Mouse (Mus musculus): Measurements from ENCODE around the gene Spata31d1d. TPM values are rescaled to one million over a fixed set of nuclear protein-coding genes. Genes with fewer than 3 reads are reported as not detected.
A peak's percentile ranks its signal among the peaks of the same experiment; 100 is the strongest.

Spata31d1d gene
- polyA plus RNA-seq, 1 experiment from 2014 or later: not detected

- no peaks in the 10 kb centered on the region for H3K4me1 ChIP-seq (replicated peaks)
- no peak within 1 kb of the TSS for H3K4me3 ChIP-seq
- H3K9me3 ChIP-seq: peaks cover 3% of the 10 kb centered on the region; the same call in 1 of the 2 replicates
- no peak within 1 kb of the TSS for H3K27ac ChIP-seq (replicated peaks)
- no peaks in the 10 kb centered on the region for H3K27me3 ChIP-seq
- no peak within 1 kb of the TSS for H3K4me2 ChIP-seq
- WGBS: 92% methylated on average over 3 of the region's 3 CpGs
- no peak for ATAC-seq (ENCODE audit: low read depth)
- H3K9ac ChIP-seq: no peak within 1 kb of the TSS
- no peaks in the 10 kb centered on the region for H3K36me3 ChIP-seq
Observed at GRCm38 (mm10) chr13:59694008-59694407, 37.5 kb downstream of the Spata31d1d start, which contains the start of gene 4921517D22Rik. TSS of gene 4921517D22Rik (minus strand) at chr13:59694108.

GRCm38 (mm10) chr13:59691478-59691877 is 40.1 kb downstream of the Spata31d1d start:
- H3K36me3 ChIP-seq: no peaks in the 10 kb centered on the region
- WGBS: 29% methylated on average over 10 of the region's 10 CpGs
- no peak for ATAC-seq (ENCODE audit: low read depth)
- H3K9ac ChIP-seq: no peak overlapping the region
- H3K27me3 ChIP-seq: no peaks in the 10 kb centered on the region
- H3K27ac ChIP-seq (replicated peaks): no peak overlapping the region
- no peak overlapping the region for H3K4me3 ChIP-seq
- H3K4me2 ChIP-seq: no peak overlapping the region
- no peaks in the 10 kb centered on the region for H3K4me1 ChIP-seq (replicated peaks)
- H3K9me3 ChIP-seq: peaks cover 3% of the 10 kb centered on the region; the same call in 1 of the 2 replicates

- WGBS: 76% methylated on average over 7 of the region's 7 CpGs
- H3K27ac ChIP-seq (replicated peaks): no peak overlapping the region
Observed at GRCm38 (mm10) chr13:59690576-59690975, 41.0 kb downstream of the Spata31d1d start.

GRCm38 (mm10) chr13:59689843-59690242 is 41.7 kb downstream of the Spata31d1d start:
- Histone ChIP-seq H3K27me3 (no peaks in the 10 kb centered on the region), H3K27ac (replicated peaks) (no peak overlapping the region), H3K4me2 (no peak overlapping the region), H3K36me3 (no peaks in the 10 kb centered on the region), H3K4me1 (replicated peaks) (no peaks in the 10 kb centered on the region), H3K4me3 (no peak overlapping the region), H3K9ac (no peak overlapping the region), H3K9me3 (peaks cover 3% of the 10 kb centered on the region; the same call in 1 of the 2 replicates)
- WGBS: 92% methylated on average over 3 of the region's 3 CpGs
- no peak for ATAC-seq (ENCODE audit: low read depth)

More at GRCm38 (mm10) chr13:59690576-59690975, 41.0 kb downstream of the Spata31d1d start:
- Histone ChIP-seq H3K4me1 (replicated peaks) (no peaks in the 10 kb centered on the region), H3K4me3 (no peak overlapping the region), H3K4me2 (no peak overlapping the region), H3K9ac (no peak overlapping the region), H3K9me3 (peaks cover 3% of the 10 kb centered on the region; the same call in 1 of the 2 replicates), H3K27me3 (no peaks in the 10 kb centered on the region), H3K36me3 (no peaks in the 10 kb centered on the region)
- no peak for ATAC-seq (ENCODE audit: low read depth)

- ATAC-seq (ENCODE audit: low read depth): no peak
- Histone ChIP-seq H3K4me2 (no peak overlapping the region), H3K9me3 (no peaks in the 10 kb centered on the region), H3K27me3 (no peaks in the 10 kb centered on the region), H3K9ac (no peak overlapping the region), H3K4me1 (replicated peaks) (no peaks in the 10 kb centered on the region), H3K36me3 (no peaks in the 10 kb centered on the region), H3K4me3 (no peak overlapping the region), H3K27ac (replicated peaks) (no peak overlapping the region)
- 88% methylated on average over 9 of the region's 9 CpGs for WGBS
Observed at GRCm38 (mm10) chr13:59689313-59689712, 42.2 kb downstream of the Spata31d1d start.

GRCm38 (mm10) chr13:59688338-59688770 is 43.2 kb downstream of the Spata31d1d start:
- Histone ChIP-seq H3K4me1 (replicated peaks) (no peaks in the 10 kb centered on the region), H3K4me3 (no peak overlapping the region), H3K27ac (replicated peaks) (no peak overlapping the region), H3K36me3 (no peaks in the 10 kb centered on the region), H3K4me2 (no peak overlapping the region), H3K9me3 (no peaks in the 10 kb centered on the region), H3K9ac (no peak overlapping the region), H3K27me3 (no peaks in the 10 kb centered on the region)
- 72% methylated on average over 13 of the region's 13 CpGs for WGBS
- ATAC-seq (ENCODE audit: low read depth): no peak

GRCm38 (mm10) chr13:59685236-59685635 is 46.3 kb downstream of the Spata31d1d start:
- Histone ChIP-seq H3K27me3 (no peaks in the 10 kb centered on the region), H3K9me3 (no peaks in the 10 kb centered on the region), H3K27ac (replicated peaks) (no peak overlapping the region), H3K9ac (no peak overlapping the region), H3K36me3 (no peaks in the 10 kb centered on the region), H3K4me2 (no peak overlapping the region), H3K4me3 (no peak overlapping the region), H3K4me1 (replicated peaks) (no peaks in the 10 kb centered on the region)
- WGBS: 93% methylated on average over 3 of the region's 3 CpGs
- ATAC-seq (ENCODE audit: low read depth): no peak

- WGBS: 38% methylated on average over 7 of the region's 7 CpGs
- Histone ChIP-seq H3K4me1 (replicated peaks) (no peaks in the 10 kb centered on the region), H3K9me3 (no peaks in the 10 kb centered on the region), H3K27me3 (no peaks in the 10 kb centered on the region), H3K27ac (replicated peaks) (no peak overlapping the region), H3K36me3 (no peaks in the 10 kb centered on the region), H3K4me2 (no peak overlapping the region), H3K9ac (no peak overlapping the region), H3K4me3 (no peak overlapping the region)
- ATAC-seq (ENCODE audit: low read depth): no peak
Observed at GRCm38 (mm10) chr13:59682629-59683028, 48.9 kb downstream of the Spata31d1d start.

GRCm38 (mm10) chr13:59679908-59680307 is 51.6 kb downstream of the Spata31d1d start:
- Histone ChIP-seq H3K9me3 (no peaks in the 10 kb centered on the region), H3K27ac (replicated peaks) (no peak overlapping the region), H3K4me2 (no peak overlapping the region), H3K27me3 (no peaks in the 10 kb centered on the region), H3K4me3 (no peak overlapping the region), H3K4me1 (replicated peaks) (0 out of 2 replicates have a peak, but pooled peaks cover under 1% of the 10 kb centered on the region), H3K36me3 (no peaks in the 10 kb centered on the region), H3K9ac (no peak overlapping the region)
- ATAC-seq (ENCODE audit: low read depth): no peak
- 76% methylated on average over 4 of the region's 4 CpGs for WGBS

GRCm38 (mm10) chr13:59679306-59679705 is 52.2 kb downstream of the Spata31d1d start:
- H3K27me3 ChIP-seq: no peaks in the 10 kb centered on the region
- 52% methylated on average over 4 of the region's 4 CpGs for WGBS
- ATAC-seq (ENCODE audit: low read depth): no peak
- no peaks in the 10 kb centered on the region for H3K9me3 ChIP-seq
- H3K4me1 ChIP-seq (replicated peaks): peaks cover 6% of the 10 kb centered on the region
- no peaks in the 10 kb centered on the region for H3K36me3 ChIP-seq
- no peak overlapping the region for H3K27ac ChIP-seq (replicated peaks)
- H3K4me2 ChIP-seq: no peak overlapping the region
- H3K9ac ChIP-seq: no peak overlapping the region
- no peak overlapping the region for H3K4me3 ChIP-seq

- no peaks in the 10 kb centered on the region for H3K36me3 ChIP-seq
- H3K4me3 ChIP-seq: peak overlapping the region; percentile 80; the same call in 1 of the 2 replicates
- no peak overlapping the region for H3K27ac ChIP-seq (replicated peaks)
- H3K27me3 ChIP-seq: no peaks in the 10 kb centered on the region
- ATAC-seq (ENCODE audit: low read depth): no peak
- WGBS: 73% methylated on average over 12 of the region's 12 CpGs
- no peak overlapping the region for H3K9ac ChIP-seq
- no peak overlapping the region for H3K4me2 ChIP-seq
- peaks cover 27% of the 10 kb centered on the region for H3K4me1 ChIP-seq (replicated peaks)
- H3K9me3 ChIP-seq: no peaks in the 10 kb centered on the region
Observed at GRCm38 (mm10) chr13:59676316-59677229, 55.0 kb downstream of the Spata31d1d start.
